Mouse (Mus musculus): ENCODE measurements around the gene Kif17.
A peak's percentile ranks its signal among the peaks of the same experiment; 100 is the strongest.

Kif17 gene

GRCm38 (mm10) chr4:138341393-138341792, 91.2 kb downstream of the Kif17 start:
- no peak for DNase-seq (ENCODE audit: low spot score)

GRCm38 (mm10) chr4:138342048-138342447, 91.8 kb downstream of the Kif17 start:
- DNase-seq (ENCODE audit: low spot score), result no peak

- no peak for DNase-seq (ENCODE audit: low spot score)
Observed at GRCm38 (mm10) chr4:138342778-138343177, 92.5 kb downstream of the Kif17 start.

GRCm38 (mm10) chr4:138343341-138343837, 93.2 kb downstream of the Kif17 start:
- peak; percentile 43 for DNase-seq (ENCODE audit: low spot score)

GRCm38 (mm10) chr4:138344891-138345545, 94.8 kb downstream of the Kif17 start:
- DNase-seq (ENCODE audit: low spot score), result peak; percentile 64

GRCm38 (mm10) chr4:138347280-138347679, 97.0 kb downstream of the Kif17 start:
- DNase-seq (ENCODE audit: low spot score), result no peak

GRCm38 (mm10) chr4:138348716-138349115, 98.5 kb downstream of the Kif17 start:
- no peak for DNase-seq (ENCODE audit: low spot score)

Measured in MN1 (cell line).